Mouse (Mus musculus) embryo, embryonic 9.5 days (tissue): ENCODE data around the gene Shmt2.

Source experiments
- DNase-seq: peaks from one replicate; pipeline ENCODE4 v3.0.0-alpha.2; 2017; ENCODE audit errors: extremely low spot score

Shmt2 gene

DNA sequence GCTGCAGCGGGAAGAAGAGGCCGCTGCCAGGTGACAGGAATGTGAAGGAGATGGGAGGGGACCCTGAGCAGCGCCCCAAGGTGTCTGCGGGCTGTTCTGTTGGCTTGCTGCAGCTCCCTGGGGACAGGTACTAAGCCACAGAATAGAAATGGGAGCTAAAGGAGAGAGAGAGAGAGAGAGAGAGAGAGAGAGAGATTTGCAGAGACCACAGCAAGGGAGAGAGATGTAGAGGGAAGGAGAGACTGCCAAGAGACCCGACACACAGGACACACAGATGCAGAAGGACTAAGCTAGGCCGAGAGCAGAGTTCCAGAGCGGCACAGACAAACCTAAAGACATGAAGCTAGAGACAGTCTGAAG, 10.0 kb downstream of the Shmt2 start:
- DNase-seq = no peak

- DNase-seq = peak; percentile 69
Measured at GRCm38 (mm10) chr10:127511634-127512306, 10.5 kb downstream of the Shmt2 start.

- DNase-seq = peak; percentile 33
Measured at GRCm38 (mm10) chr10:127510895-127511617, 11.2 kb downstream of the Shmt2 start.

DNA sequence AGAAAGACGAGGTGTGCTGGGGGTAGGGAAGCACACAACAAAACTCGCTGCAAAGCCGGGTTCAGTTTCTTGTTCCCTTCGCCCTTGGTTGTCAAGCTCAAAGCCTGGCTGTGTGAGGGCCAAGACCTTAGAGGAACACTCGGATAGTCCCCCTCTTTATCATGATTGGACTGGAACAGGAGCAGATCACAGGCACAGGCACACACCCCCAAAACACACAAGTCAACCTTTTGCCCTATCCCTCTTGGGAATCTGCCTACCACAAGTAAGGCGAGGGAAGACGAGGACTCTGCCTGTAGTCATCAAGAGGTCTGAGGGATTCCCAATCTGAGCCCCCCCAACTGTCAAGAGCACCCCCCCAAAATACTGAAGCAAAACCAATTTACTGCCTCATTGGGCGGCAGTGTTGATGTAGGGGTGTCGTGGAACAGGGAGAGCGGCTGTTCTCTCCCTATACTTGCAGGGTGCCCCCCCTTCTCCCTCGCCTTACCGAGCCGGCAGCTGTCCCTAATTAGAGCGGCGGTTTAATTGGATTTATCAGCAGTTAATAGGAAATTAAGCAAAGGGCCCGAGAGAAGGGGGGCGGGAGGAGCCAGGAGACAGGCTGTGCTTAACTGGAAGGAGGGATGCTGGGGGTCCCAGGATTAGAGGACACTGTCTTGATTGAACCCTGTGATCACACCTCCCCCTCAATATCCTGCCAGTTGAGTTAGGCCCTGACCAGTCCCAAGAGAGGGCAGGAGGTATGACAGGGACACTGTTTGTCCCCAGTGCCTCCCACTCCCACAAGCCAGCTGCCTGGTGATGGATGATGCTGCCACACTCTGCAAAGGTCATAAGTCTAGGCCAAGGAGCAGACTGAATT, 12.2 kb downstream of the Shmt2 start:
- DNase-seq = peak; percentile 29

DNA sequence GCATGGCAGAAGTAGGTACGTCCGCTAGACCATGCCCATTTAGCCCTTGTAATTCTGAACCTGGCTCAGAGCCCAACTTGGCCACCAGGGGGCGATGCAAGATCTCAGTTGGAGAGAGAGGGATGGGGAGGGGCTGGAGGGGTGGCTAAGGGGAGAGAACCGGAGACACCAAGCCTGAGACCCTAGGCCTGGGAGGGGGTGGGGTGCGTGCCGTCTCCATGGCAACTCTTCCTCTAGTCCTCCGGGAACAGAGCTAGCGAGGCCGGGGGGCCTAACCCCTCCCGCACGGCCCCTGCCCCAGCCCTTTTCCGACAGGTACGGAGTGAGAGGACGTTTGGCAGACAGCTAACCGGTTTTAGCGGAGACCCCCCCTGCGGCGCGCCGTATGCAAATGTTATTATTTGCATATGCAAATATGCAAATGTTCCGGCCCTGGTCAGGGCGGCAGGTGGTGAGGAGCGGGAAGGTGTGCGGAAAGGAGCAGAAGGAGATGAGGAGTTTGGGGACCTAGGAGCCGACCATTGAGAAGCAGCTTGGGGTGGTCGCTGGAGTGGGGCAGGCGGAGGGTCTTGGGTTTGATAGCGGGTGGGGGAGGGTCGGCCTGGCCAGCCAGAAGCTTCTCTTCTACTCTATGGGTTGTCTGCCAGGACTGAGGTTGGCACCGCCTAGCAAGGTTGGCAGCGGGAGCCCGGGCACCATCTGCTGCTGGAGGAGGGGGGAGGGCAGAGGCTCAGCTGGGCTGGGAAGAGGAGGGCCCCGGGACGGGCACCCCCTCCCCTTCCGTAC, 13.0 kb downstream of the Shmt2 start:
- peak; percentile 98 for DNase-seq

DNA sequence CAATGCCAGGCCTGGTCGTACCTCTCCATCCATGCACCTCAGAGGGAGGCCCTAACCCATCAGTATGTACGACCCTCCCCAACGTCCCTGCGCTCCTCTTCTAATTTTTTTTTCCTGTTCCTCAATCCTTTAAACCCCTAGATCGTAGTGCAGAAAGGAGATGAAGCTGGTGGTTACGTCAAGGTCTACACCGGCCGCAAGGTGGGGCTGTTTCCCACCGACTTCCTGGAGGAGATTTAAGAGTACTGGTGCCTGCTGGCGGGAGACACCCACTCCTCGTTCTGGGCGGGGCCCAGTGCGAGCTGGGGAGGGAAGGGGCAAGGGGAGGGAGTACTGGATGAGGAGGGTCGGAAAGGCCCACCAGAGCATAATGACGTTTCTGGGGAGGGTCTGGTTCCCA, 14.0 kb downstream of the Shmt2 start:
- peak; percentile 82 for DNase-seq

- no peak for DNase-seq
Measured at GRCm38 (mm10) chr10:127500894-127501893, 21.1 kb downstream of the Shmt2 start, which contains the start of gene Stac3. Stac3 (plus strand) TSS chr10:127501686.

- no peak for DNase-seq
Measured at GRCm38 (mm10) chr10:127500042-127500441, 22.2 kb downstream of the Shmt2 start.

DNA sequence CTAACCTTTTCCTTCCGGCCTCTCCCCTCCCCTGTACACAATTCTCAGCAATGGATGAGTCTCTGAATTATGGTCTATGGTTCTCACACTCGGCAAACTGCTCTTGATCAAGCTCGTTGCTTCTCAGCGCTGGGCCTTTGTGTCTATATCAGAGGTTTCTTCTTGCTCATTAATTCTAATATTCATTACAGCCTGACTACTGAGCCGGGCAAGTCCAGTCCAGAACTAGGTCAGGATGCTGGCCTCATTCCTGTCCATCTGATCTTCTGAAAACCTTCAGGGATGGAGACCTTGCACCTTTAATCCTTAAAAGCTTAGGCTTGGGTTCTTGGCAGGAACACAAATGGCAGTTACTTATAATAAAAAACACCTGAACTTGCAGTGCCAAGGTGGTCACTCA, 22.7 kb downstream of the Shmt2 start:
- no peak for DNase-seq

DNA sequence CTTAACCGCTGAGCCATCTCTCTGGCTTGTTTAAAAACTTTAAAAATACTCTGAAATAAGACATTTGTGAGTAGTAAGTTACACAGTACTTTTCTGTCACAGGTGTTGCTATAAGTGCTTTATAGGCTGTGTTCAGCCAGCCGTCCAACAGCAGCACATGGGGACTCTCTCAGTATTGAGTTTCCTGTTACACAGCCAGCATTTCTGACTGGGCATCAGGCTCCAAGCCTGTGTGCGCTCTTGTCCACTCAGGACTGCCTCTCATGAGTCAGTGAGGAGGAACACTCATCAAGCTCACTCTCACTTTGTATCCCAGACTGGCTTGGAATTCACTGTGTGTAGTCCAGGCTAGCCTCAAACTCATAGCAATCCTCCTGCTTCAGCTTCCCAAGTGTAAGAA, 26.1 kb downstream of the Shmt2 start:
- DNase-seq = no peak

GRCm38 (mm10) chr10:127492118-127492517, 30.1 kb downstream of the Shmt2 start:
- no peak for DNase-seq

DNA sequence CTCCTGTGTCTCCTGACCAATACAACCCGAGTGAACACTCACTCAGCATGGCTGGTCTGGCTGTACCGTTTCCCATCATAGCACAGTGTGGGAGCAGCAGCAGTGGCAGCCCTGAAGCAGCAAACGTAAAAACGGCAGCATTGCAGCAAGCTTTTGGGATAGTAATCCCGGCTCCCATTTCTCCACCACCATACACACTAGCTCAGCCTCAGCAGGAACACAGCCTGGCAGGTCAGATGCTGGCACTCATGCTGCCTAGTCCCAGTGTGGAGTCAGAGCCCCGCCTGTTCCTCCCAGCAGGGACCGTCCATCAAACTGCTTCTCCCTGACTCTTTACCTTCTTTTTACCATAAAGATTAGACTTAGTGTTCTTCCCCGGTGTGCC, 31.1 kb downstream of the Shmt2 start:
- no peak for DNase-seq

- no peak for DNase-seq
Measured at GRCm38 (mm10) chr10:127490160-127491127, 31.8 kb downstream of the Shmt2 start.

GRCm38 (mm10) chr10:127488856-127489255, 33.4 kb downstream of the Shmt2 start:
- DNase-seq = no peak

GRCm38 (mm10) chr10:127485235-127485634, 37.0 kb downstream of the Shmt2 start:
- no peak for DNase-seq

DNA sequence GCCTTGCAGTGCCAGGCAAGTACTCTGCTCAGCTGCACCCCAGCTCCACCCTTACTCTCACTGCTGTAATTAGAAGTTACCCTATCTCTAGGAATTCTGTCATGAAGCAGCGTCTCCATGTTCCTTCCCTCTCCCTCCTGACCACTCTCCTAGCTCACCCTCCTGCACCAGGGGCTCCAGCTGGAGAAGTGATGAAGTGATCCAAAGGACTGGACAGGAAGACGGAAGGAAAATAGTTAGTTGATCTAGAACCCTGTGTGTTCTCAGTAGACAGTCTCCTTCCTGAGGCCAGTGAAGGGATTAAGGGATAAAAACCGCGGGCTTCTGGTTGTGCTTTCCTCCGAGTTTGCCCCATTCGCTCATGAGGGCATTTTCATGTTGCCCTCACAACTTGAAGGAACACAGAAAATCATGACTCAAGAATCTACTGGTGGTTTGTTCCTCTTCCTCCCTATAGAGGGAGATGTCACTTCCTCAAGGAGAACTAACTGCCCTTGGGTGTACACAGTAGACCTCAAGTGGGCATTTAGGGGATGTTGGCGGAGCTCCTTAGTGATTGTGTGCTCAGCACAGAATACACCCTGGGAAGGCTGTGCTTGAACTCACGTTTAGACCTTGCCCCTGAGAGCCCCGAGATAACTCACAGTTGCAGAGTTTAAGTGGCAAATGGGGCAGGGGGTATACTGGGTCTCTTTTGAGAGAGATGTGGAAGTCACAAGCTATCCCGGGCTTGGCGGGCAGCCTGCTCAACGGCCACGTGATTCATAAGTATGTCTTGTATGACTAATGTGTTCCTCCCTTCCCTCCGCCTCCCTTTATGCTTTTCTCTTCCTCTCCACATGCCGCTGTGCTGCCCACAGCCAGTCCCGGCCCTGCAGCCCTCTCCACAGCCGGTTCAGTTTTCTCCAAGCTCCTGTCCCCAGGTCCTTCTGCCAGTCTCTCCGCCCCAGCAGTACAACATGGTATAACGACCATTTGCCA, 41.1 kb downstream of the Shmt2 start:
- DNase-seq = no peak

GRCm38 (mm10) chr10:127479131-127479530, 43.1 kb downstream of the Shmt2 start:
- peak; percentile 17 for DNase-seq

- DNase-seq = no peak
Measured at GRCm38 (mm10) chr10:127477301-127477700, 44.9 kb downstream of the Shmt2 start.
